Mouse (Mus musculus) T-helper 17 cell (primary cell): ENCODE results near the gene Ugdh.
"Not testable (repeated sequence)": the region's sequence is repeated elsewhere in the genome, so short reads cannot be mapped to it uniquely, and the experiment has no call there.

Source experiments
- in situ Hi-C, 2 experiments: fragments of 300-600 bp; cut with MboI, MseI; formaldehyde crosslinking; loops; 1 replicate in 1 of 2; 2 replicates in 1 of 2; pipeline ENCODE4 v1.15.1; 2025; ENCODE audit warnings: high pct_unique_total_duplicates in 2 of 2

Ugdh gene

DNA sequence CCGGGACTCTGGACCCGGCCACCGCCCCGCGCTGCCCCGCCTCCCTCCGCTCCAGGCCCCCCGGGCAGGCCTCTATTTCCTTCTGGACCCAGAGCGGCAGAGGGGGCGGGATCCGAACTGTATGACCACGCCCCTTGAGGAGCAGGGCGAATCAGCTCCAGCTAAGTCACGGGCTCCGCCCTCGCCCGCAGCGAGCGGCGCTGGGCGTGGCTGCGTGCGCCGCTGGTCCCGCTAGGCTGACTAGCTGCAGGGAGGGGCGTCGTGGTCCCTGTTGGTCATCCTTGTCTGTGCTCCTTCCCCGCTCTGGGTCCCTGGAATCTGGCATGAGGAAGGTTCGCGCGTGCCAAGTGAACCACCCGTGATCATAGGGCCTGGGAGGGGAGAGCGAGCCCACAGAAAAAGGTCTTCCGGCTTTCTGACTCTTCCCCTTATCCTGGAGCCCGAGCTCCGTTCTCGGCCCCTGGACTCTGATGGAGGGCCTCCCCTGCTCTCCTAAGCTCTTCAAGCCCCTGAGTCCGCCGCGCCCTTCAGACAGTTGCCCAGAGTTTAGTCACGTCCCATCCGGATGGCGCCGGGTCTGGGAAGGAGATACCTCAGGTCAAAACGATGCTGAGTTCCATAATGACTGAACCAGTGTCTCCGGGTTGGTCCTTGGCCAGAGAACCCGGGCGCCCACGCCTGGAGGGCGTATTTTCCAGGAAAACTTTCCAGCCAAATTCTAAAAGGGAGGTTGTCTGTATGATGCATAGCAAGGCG, at the start of gene Ugdh:
Gene Ugdh (minus strand): TSS at position 144 of the 756 bp plus-strand sequence.
- in situ Hi-C loops: no loop called here

DNA sequence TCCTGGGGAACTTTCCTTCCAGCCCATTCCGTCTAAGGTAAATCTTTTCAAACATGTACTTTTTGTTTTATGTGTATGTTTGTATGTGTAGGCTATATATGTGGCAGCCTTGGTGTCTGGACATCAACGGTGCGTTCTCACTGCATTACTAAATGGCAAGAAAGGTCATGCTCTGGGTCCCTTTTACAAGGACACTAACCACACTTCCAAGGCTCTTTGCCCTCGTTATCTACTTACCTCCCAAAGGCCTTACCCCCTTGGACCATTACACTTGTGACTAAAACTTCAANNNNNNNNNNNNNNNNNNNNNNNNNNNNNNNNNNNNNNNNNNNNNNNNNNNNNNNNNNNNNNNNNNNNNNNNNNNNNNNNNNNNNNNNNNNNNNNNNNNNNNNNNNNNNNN, 47.2 kb upstream of the Ugdh start:
- in situ Hi-C loops: loop anchor here in 1 of 2 experiments (5.0 kb wide), 1 partner anchor 94 kb away; no protein-coding TSS in a partner anchor

DNA sequence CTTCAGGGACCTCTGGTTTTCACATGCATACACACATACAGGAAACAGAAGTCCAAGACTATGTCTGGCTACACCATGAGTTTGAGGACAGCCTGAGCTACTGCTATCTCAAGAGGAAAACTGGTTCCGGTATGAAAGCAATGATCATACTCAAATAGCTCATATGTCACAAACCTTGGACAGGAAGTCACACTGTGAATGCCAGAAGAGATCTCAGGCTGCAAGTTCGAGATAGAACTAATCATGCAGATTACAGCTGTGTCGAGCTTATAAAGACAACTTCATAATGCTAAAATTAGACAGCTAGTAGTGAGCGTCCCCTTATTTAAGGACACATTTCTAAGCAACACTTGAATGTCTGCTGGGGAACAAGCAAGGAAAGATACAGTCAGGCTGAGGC, 44.8 kb upstream of the Ugdh start:
- in situ Hi-C loops: loop anchor here in 1 of 2 experiments (5.0 kb wide), 1 partner anchor 97 kb away; no protein-coding TSS in a partner anchor

DNA sequence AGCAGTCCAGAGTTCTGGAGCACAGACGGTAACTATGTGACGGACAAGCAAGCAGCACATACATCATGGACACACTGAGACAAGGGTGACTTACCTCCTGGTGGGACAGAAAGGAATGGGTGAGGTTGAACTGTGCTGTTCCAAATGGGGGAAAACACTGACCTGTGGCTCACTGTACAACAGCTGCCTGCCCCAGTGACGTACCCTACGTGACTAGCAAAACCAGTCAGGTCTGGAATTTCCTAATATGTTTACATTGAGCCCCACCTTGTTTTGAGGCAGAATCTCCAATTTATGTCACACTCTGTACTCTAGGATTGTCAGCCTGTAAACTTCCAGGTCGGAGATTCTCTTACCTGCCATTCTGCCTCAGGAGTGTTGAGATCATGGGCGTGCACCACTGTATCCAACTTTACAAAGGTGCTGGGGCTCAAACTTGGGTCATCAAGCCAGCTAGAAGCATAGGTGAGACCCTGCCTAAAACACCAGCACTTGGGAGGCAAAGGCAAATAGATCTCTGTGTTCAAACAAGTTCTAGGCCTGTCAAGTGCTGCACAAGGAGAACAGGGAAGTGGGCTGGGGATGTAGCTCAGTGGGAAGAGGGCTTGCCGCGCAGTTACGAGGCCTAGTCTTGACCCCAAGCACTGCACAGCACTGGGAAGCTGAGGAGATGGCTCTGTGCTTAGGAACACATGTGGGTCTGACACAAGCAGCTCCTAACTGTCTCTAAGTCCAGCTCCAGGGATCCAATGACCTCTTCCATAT, 44.1 kb upstream of the Ugdh start:
- in situ Hi-C loops: loop anchor here in 1 of 2 experiments (5.0 kb wide), 1 partner anchor 97 kb away; no protein-coding TSS in a partner anchor

DNA sequence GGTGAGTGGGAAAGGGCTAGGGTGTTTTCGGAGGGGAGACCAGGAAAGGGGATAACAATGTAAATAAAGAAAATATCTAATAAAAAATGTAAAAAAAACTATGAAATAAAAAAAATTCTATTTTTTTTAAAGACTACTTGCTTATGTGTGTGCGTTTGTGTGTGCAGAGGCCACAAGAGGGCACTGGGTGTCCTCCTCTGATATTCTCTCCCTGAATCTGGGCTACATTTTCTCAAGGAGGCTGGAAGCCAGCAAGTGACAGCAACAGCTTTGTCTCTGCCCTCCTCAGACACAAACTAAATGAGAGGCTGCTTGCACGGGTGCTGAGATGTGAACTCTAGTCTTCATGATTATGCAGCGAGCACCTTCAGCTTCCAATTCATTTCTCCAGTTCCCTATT, 42.5 kb upstream of the Ugdh start:
- in situ Hi-C loops: no loop called here

DNA sequence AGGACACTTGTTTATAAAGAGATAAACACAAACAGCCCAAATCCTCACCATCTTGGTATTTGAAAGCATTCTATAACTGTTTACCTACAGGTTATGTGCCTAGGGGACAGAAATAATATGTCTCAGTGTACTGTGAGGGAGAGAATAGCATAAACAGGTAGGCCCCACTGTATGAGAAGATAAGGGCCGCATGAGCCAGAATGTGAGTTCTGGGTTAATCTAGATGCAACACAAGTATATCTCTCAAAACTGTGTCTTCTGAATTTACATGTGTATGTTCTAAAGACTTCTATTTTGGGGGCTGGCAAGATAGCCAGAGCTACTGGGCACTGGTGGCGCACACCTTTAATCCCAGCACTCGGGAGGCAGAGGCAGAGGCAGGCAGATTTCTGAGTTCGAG, 41.0 kb upstream of the Ugdh start:
- in situ Hi-C loops: not testable (repeated sequence)

DNA sequence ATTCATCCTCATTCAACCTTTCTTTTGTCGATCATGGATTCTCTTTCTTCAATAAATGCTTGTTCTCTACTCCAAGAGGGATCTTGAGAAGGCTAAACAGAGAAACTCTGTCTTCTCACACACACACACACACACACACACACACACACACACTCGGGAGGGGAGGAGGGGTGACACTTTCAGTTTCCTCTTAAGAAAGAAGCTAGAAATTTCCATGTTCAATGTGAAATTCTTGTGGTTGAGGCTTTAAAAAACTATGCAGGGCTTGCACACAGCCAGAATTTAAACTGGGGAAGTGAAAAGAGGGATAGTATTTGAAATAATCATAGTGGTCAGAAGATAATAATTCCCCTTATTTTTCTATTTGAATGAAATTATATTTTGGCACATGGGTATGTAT, 40.1 kb upstream of the Ugdh start:
- in situ Hi-C loops: no loop called here

DNA sequence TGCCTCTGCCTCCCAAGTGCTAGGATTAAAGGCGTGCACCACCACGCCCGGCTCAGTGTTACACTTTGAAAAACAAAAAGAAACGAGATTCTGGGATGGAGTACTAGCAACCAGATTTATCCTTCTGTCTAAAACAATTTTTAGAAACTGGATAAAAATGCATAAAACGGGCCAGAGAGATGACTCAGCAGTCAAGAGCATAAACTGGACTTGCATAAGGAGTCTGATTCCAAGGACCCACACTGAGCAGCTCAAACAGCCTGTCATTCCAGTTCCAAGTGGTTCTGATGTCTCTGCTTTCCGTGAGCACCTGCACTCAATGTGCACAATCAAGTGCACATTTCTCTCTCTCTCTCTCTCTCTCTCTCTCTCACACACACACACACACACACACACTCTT, 34.0 kb upstream of the Ugdh start:
- in situ Hi-C loops: no loop called here

DNA sequence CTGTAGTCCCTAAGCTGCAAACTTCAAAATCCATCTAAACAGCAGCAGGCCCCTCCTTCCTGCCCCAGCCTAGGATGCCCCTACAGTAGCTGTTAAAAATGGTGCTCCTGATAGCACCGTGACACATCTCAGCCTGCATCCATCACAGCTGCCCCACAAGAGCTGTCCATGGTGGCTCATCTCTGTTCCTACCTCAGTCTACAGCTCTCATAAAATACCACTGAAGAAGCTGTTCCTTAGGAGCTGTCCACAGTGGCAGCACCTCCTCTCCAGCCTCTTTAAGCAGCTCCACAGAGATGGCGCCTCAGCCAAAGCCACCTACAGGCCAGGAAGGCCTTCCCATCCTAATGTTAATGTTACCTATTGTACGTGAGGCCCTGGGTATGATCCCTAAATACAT, 31.2 kb upstream of the Ugdh start:
- in situ Hi-C loops: no loop called here

DNA sequence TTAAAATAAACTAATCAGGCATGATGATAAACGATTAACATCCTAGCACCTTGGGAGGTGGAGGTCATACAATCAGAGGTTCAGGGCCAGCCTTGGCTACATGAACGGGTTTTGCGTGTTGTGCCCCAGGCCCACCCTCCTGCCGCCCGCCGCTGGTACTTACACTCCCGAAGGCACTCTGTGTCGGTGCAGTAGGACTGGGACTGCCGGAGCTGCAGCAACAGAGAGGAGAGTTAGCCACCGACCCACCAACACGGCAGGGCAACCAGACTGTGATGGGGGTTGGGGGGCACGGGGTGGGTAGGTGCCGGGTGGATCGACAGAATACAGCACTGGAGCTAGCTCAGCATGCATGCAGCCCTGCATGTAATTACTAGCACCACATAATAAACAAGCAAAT, 24.6 kb upstream of the Ugdh start:
- in situ Hi-C loops: no loop called here

DNA sequence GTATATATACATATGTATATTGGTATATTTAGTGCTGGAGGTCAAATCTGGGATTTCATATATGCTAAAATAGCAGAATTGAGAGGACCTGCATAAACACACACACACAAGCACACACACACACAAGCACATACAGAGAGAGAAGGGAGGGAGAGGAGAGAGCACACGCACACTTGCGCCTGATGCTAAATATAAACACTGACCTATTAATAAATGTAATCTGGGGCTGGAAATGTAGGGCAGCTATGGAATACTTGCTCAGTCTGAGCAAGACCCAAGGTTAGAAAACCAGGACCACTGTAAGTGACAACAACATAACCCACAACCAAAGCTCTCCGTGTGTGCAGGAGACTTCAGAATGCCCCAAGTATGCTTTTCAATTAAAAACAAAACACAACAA, 23.7 kb upstream of the Ugdh start:
- in situ Hi-C loops: no loop called here

DNA sequence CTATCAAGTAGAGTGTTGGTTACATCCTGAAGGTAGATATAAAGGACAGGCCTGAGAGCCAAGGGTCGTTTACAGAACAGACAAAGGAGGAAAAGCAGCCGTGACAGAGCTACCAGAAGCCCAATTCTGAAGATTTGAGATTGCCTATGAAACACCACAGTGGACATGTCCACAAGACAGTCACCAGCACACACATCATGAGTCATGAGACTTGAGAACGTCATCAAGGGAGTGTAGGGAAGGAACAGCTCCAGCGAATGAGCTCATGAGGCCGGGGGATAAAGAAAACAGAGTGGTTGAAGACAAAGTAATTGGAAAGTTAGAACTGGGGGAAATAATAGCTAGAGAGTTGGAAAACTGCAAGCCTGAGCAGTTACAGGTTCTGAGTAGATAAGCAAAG, 22.1 kb upstream of the Ugdh start:
- in situ Hi-C loops: no loop called here

DNA sequence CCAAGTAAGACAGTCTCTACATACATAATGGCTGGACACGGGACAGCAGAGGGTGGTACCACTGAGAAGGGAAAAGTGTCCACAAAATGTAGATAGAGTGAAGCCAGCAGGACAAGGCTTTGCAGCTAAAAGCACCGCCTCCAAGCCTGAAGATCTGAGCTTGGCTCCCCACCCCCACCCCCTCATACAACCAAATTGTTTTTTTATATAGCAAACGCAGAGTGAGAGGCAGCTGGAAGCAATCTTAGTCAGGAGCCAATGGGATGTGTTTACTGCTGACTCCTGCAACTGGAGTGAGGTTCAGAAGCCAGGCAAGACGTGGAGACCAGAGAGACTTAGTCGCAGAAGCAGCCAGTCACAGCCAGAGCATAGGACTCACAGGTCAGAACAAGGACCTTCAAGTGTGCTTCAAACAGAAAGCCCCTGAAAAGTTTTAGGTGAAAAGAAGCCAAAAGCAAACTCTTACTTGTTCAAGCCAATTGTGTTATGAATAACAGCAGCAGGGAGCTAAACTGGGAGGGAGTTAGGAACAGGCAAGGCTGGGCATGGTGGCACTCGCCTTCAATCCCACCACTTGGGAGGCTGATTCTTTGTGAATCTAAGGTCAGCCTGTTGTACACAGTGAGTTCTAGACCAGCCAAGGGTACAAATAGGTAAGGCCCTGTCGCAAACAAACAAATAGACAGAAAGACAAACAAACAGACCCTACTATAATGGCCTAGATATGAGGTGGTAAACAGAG, 21.5 kb upstream of the Ugdh start:
- in situ Hi-C loops: no loop called here

DNA sequence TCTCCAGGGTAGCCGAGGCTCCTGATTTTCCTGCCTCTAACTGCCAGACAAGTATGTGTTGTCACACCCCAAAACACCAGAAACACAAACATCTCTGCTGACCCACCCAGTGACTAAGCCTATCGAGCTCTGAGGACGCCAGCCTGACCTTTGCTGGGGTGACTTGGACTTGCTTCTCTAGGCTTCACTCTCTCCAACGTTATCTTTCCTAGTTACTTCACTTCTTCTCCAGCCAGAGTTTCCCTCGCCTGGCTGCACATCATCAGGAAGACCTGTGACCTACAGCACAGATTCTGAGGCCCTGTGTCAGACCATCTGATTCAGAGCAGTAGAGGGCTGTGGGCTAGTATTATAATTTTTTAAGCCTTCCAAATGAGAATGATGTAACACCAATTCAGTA, 19.0 kb upstream of the Ugdh start:
- in situ Hi-C loops: no loop called here

DNA sequence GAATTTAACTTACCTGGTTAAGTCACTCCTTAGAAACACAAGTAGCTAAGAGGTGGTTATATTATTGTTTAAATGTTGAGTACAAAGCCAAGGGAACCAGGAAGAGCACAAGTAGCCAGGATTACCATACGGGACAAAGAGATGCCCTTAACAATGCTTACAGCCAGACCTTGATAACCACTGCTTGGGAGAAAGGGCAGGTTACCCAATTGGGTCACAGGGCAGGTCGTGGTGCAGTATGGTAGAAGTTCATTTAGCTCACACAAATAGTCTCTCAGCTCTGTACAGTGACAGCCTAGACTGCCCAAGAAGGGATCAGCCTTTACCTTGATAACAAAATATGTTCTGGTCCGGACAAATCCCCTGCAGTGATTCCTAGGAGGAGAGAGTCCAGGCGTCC, 13.2 kb upstream of the Ugdh start:
- in situ Hi-C loops: no loop called here

DNA sequence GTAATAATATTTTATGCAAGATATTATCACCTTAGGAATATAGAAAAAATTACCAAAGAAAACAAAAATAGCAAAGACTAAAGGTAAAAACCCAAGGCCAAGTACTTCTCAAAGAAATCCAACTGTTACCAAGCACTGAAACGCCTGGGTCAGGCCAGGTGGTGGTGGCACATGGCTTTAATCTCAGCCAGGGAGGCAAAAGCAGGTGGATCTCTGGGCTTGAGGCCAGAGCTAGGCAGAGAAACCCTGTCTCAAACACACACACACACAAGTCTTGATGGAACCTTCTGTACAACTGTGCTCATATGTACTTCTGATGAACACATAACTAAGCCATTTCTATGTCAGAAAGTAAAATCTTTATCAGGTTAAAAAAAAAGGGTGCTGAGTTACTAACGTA, 12.1 kb upstream of the Ugdh start:
- in situ Hi-C loops: no loop called here

DNA sequence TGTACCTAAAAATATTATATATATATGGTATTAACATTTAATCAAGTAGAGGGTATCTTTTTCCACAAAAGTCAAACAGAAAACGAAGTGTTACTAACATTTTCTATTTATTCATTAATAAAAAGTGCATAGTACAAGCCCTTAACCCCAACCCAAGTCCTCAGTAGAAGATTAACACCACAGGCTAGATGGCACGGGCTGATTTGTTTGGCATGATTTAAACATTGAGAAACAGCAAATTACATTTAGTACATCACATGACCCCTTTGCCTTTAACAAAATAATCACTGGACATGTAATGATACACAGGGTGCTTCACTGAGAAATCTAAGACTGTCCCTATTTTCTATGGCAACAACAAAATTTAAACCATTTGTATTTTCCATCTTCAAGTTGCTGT, 11.0 kb upstream of the Ugdh start:
- in situ Hi-C loops: no loop called here

DNA sequence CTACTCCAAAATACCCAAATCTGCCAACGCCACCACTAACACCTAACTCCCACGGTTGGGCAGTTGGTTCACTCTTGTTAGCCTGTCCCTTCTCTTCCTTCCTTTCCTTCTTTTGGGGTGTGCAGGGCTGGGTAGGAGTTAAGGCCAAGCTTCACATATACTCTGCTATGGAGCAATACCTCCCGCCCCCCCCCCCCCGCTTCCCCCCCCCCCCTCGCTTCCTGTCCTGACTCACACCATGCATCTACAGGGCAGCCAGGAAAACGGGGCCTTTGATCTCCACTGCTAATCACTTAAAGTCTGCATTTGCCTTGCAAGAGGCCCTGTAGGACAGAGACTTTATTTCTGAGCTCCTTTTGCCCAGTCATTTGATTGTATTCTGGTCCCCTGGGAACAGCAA, 9.2 kb upstream of the Ugdh start:
- in situ Hi-C loops: no loop called here

DNA sequence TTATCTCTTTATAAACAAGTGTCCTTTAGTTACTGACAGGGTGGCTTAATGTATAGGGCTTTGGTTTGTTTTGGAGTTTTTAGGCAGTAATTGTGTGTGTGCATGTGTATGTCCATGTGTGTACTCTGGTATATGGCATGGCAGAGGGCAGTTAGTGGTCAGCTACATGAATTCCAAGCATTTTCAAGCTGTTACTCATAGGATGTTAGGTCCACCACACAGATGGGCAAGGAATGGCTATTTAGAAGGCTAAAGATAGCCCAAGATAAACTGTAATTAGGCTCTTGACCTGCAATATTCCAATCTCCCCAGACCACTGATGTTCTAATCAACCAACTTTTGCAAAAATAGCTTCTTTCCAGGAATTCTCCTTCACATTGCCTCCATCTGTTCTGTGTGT, 2.3 kb upstream of the Ugdh start:
- in situ Hi-C loops: no loop called here

DNA sequence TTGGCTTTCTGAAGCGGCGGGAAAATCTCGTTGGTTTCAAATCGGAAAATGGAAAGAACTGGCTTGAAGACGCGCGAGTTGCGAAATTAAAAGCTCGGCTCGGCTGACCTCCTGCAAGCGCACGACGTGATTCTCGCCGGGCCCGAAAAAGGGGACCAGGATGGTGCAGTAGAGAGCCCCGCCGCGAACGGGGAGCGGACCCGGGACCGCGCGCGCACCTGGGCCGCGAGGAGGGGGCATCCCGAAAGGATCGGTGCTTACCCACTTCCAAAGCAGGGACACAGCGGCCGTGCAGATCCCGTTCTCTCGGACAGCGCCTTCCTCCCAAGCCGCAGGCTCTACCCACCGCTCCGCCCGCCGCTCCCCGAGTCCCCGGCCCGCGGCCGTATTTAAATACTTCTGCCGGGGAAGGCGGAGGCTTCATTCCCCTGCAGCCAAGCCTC, 365 bp downstream of the Ugdh start:
- in situ Hi-C loops: no loop called here

DNA sequence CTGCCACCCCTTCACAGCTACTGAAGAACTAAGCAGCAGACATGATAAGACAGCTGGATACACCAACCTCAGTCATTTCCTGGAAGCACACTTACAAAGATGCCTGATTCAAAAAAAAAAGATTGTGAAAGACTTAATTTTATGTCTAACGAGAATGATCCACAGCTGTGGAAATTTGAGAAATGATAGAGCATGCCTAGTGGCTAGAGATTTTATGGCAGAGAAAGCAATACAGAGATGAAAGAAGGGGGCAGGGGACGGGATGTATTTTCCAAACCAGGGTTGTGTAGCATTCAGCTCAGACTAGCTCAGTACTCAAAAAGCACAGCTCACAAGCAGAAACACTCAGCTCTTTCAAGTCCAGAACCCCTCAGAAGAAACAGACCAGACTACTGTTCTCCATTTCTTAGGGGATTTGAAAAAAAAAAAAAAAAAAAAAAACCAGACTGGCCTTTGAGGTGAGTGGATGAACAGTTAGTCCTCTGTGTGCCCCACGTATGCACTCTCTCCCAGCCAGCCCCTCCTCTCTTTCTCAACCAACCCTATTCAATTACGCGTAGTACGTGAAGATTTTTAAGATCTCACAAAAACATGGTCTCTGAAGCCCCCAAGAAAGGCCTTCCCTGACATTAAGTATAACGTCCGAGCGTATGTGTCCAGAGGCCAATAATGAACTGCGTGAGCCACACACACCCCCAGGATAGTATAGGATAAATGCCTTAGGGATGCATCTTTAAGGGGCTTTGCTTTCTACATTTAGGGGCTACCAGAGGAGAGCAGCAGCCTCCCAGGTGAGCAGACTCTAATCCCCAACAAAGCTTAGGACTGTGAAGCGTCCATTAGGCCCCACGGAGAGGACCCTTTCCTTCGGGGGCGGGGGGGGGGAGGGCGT, 1.0 kb downstream of the Ugdh start:
- in situ Hi-C loops: no loop called here
